Mouse (Mus musculus) right cerebral cortex, postnatal 14 days (tissue): ENCODE data around the gene Fastkd2.

ENCODE experiments used
- DNase-seq: peaks from one replicate; pipeline ENCODE4 v3.0.0; 2022

Gene Fastkd2

GRCm38 (mm10) chr1:63730240-63730771 is at the start of gene Fastkd2, which contains the start of gene Mdh1b:
Fastkd2 (plus strand) TSS chr1:63730614.
Mdh1b (minus strand) TSS chr1:63730318.
- peak; percentile 87 for DNase-seq

GRCm38 (mm10) chr1:63686827-63687226 is 43.6 kb upstream of the Fastkd2 start, which contains the start of gene Dytn:
Dytn (minus strand) TSS chr1:63686927.
- no peak for DNase-seq

- DNase-seq: no peak
Measured at GRCm38 (mm10) chr1:63696861-63697260, 33.6 kb upstream of the Fastkd2 start.

- no peak for DNase-seq
Measured at GRCm38 (mm10) chr1:63705733-63706132, 24.7 kb upstream of the Fastkd2 start.

- no peak for DNase-seq
Measured at GRCm38 (mm10) chr1:63708876-63709275, 21.5 kb upstream of the Fastkd2 start.

GRCm38 (mm10) chr1:63720161-63720560 is 10.3 kb upstream of the Fastkd2 start:
- no peak for DNase-seq

GRCm38 (mm10) chr1:63729796-63730195 is 618 bp upstream of the Fastkd2 start:
- no peak for DNase-seq

- DNase-seq: no peak
Measured at GRCm38 (mm10) chr1:63756005-63756404, 25.6 kb downstream of the Fastkd2 start.

- peak; percentile 29 for DNase-seq
Measured at GRCm38 (mm10) chr1:63763212-63763694, 32.8 kb downstream of the Fastkd2 start.

- no peak for DNase-seq
Measured at GRCm38 (mm10) chr1:63763881-63764386, 33.5 kb downstream of the Fastkd2 start.

GRCm38 (mm10) chr1:63764395-63764794 is 34.0 kb downstream of the Fastkd2 start:
- DNase-seq: no peak

- no peak for DNase-seq
Measured at GRCm38 (mm10) chr1:63768112-63768511, 37.7 kb downstream of the Fastkd2 start.

GRCm38 (mm10) chr1:63769167-63769566 is 38.8 kb downstream of the Fastkd2 start, which contains the start of gene 4933402D24Rik:
4933402D24Rik (minus strand) TSS chr1:63769267.
- no peak for DNase-seq

- peak; percentile 13 for DNase-seq
Measured at GRCm38 (mm10) chr1:63770309-63770708, 39.9 kb downstream of the Fastkd2 start.

- DNase-seq: no peak
Measured at GRCm38 (mm10) chr1:63776396-63776795, 46.0 kb downstream of the Fastkd2 start.

GRCm38 (mm10) chr1:63776902-63777630 is 46.7 kb downstream of the Fastkd2 start:
- no peak for DNase-seq

GRCm38 (mm10) chr1:63794326-63794725 is 63.9 kb downstream of the Fastkd2 start:
- DNase-seq: no peak
